Mouse (Mus musculus) testis, adult 2 months (tissue): ENCODE results near the gene Krt9.

ENCODE experiments used
- CTCF ChIP-seq: fragments of 200-500 bp; IDR thresholded peaks from 2 replicates; pipeline ENCODE4 v1.5.1; 2012; ENCODE audit warnings: low read depth, mild to moderate bottlenecking, inconsistent platforms, low read length, moderate library complexity; ENCODE audit not compliant: control insufficient read depth, insufficient read depth, insufficient replicate concordance
- POLR2A ChIP-seq: fragments of 200-500 bp; IDR thresholded peaks from 2 replicates; pipeline ENCODE4 v1.6.1; 2012; ENCODE audit warnings: low read depth, mild to moderate bottlenecking, inconsistent platforms, low read length, moderate library complexity; ENCODE audit not compliant: control insufficient read depth

- no peak for TF ChIP-seq POLR2A
- TF ChIP-seq CTCF, result no peak
Observed at GRCm38 (mm10) chr11:100178307-100178706, 14.7 kb downstream of the Krt9 start.
